Mouse (Mus musculus) kidney, embryonic 15.5 days (tissue): ENCODE measurements around the gene Shpk. TPM values are rescaled to one million over a fixed set of nuclear protein-coding genes. Genes with fewer than 3 reads are reported as not detected.

Source experiments
- ATAC-seq: fragments of 200-750 bp; cut with Nextera tagmentation; replicated peaks from 2 replicates; pipeline ENCODE4 v1.8.0; 2017; ENCODE audit warnings: moderate TSS enrichment; ENCODE audit not compliant: low FRiP score
- H3K27ac ChIP-seq: fragments of 300-500 bp; sonication (generic); 2 replicates; pipeline ENCODE4 v1.5.1; 2015; ENCODE audit warnings: mild to moderate bottlenecking, inconsistent platforms
- H3K27me3 ChIP-seq: fragments of 300-500 bp; sonication (generic); 2 replicates; pipeline ENCODE4 v1.6.1; 2015; ENCODE audit warnings: inconsistent platforms
- H3K36me3 ChIP-seq: fragments of 300-500 bp; sonication (generic); 2 replicates; pipeline ENCODE4 v1.6.1; 2015; ENCODE audit warnings: inconsistent platforms
- H3K4me1 ChIP-seq: fragments of 300-500 bp; sonication (generic); 2 replicates; pipeline ENCODE4 v1.6.1; 2015; ENCODE audit warnings: inconsistent platforms
- H3K4me2 ChIP-seq: fragments of 300-500 bp; sonication (generic); 2 replicates; pipeline ENCODE4 v1.6.1; 2015; ENCODE audit warnings: moderate library complexity, mild to moderate bottlenecking, inconsistent platforms
- H3K4me3 ChIP-seq: fragments of 300-500 bp; sonication (generic); replicated peaks from 2 replicates; pipeline ENCODE4 v1.5.1; 2015; ENCODE audit warnings: mild to moderate bottlenecking, inconsistent platforms
- H3K9ac ChIP-seq: fragments of 300-500 bp; sonication (generic); 2 replicates; pipeline ENCODE4 v1.6.1; 2015; ENCODE audit warnings: mild to moderate bottlenecking, inconsistent platforms
- H3K9me3 ChIP-seq: fragments of 300-500 bp; sonication (generic); replicated peaks from 2 replicates; pipeline ENCODE4 v1.6.1; 2016; ENCODE audit warnings: inconsistent platforms
- WGBS: fragments of 180-500 bp; shearing (Covaris S2); methylation state at CpG from one replicate; pipeline ENCODE4 v1.1.7; 2015; ENCODE audit warnings: mixed read lengths; 5-methylcytosine and 5-hydroxymethylcytosine counted together
- polyA plus RNA-seq: library from polyadenylated mRNA; unstranded; fragments of >200 nt; fragmentation: Nextera tagmentation; extraction: Ambion mirVana; gene quantifications from 2 replicates; pipeline ENCODE4 v1.2.1, GENCODE M21; 2015

The Shpk gene
- 1.5 and 1.7 TPM in 2 replicates for polyA plus RNA-seq

DNA sequence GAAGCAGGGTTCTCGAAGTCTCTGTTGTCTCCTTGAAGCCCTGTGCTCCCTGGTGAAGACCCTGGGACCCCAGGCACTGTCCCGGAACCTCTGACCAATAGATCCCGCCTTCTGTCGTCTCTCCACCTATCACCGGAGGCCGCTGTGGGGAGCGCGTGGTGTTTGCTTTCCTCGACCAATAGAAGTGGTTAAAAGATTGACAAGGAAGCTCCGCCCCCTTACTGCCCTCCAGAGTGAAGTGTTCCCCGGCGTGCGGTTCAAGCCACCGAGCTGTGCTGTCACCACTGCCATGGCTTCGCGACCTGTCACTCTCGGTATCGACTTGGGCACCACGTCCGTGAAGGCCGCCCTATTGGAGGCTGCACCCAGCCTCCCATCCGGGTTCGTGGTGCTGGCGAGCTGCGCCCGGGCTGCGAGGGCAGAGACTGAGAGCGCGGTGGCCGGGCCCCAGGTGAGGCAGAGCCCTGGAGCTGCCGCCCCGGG lies at the start of gene Shpk:
Gene Shpk (plus strand): TSS at position 231 of the 483 bp plus-strand sequence.
- H3K4me2 ChIP-seq: peak within 1 kb of the TSS; percentile 98
- H3K4me3 ChIP-seq: peak within 1 kb of the TSS; percentile 80
- peaks cover 10% of the 10 kb centered on the region; the same call in 1 of the 2 replicates for H3K36me3 ChIP-seq
- WGBS: 0% methylated on average over 32 of the region's 32 CpGs
- peak within 1 kb of the TSS; percentile 83 for H3K9ac ChIP-seq
- no peaks in the 10 kb centered on the region for H3K27me3 ChIP-seq
- peak within 1 kb of the TSS; percentile 63; the same call in 1 of the 2 replicates for H3K27ac ChIP-seq
- H3K4me1 ChIP-seq: peaks cover 19% of the 10 kb centered on the region
- no peaks in the 10 kb centered on the region for H3K9me3 ChIP-seq
- peak; percentile 97 for ATAC-seq

- H3K9me3 ChIP-seq: no peaks in the 10 kb centered on the region
- H3K4me2 ChIP-seq: no peak overlapping the region
- no peaks in the 10 kb centered on the region for H3K36me3 ChIP-seq
- no peak overlapping the region for H3K9ac ChIP-seq
- ATAC-seq: no peak
- 64% methylated on average over 6 of the region's 6 CpGs for WGBS
- H3K4me1 ChIP-seq: peaks cover 3% of the 10 kb centered on the region
- H3K4me3 ChIP-seq: no peak overlapping the region
- peaks cover 22% of the 10 kb centered on the region for H3K27me3 ChIP-seq
- no peak overlapping the region for H3K27ac ChIP-seq
Observed at GRCm38 (mm10) chr11:73155071-73155470, 44.2 kb upstream of the Shpk start.

DNA sequence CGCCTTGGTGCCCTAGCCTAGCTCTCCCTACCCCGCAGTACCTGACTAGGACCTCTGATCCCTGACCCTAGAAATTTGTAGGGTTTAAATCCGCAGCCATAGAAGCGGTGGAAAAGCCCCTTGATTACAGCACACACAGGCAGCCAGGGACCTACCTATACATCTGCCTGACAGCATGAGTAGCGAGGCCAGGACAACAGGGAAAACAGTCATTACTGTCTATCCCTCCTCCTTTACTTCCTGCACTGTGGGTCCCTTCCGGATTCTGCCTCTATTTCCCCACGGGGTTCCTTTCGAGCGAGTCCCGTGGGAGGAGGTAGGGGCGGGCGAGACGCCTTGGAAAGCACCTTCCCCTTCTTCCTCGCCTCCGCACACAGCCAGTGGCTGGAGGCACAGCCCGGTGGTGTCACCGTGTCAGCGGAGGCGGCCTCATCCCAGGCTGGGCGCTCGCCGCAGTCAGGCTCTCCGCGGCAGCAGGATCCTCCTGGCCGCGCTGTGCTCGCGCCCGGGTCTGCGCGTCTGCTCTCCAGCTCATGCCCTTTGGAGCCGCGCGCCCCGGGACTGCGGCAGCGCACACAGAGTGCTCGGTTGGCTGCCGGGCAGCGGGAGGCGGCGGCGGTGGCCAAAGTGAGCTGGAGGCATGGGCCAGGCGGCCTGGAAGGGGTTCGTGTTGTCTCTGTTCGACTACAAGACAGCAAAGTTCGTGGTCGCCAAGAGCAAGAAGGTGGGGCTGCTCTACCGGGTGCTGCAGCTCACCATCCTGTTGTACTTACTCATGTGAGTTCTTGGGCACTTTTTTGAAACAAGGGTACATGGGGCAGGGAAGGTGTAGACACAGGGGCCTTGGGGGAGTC lies 39.1 kb upstream of the Shpk start, which contains the start of gene P2rx5:
Gene P2rx5 (plus strand): TSS at position 465 of the 854 bp plus-strand sequence.
- ATAC-seq: peak; percentile 79
- Histone ChIP-seq H3K9me3 (no peaks in the 10 kb centered on the region), H3K27me3 (peaks cover 33% of the 10 kb centered on the region), H3K36me3 (no peaks in the 10 kb centered on the region), H3K4me1 (peaks cover 16% of the 10 kb centered on the region), H3K27ac (no peak within 1 kb of the TSS), H3K9ac (peak within 1 kb of the TSS; percentile 49), H3K4me3 (peak within 1 kb of the TSS; percentile 48), H3K4me2 (peak within 1 kb of the TSS; percentile 87)
- WGBS: 3% methylated on average over 49 of the region's 49 CpGs

DNA sequence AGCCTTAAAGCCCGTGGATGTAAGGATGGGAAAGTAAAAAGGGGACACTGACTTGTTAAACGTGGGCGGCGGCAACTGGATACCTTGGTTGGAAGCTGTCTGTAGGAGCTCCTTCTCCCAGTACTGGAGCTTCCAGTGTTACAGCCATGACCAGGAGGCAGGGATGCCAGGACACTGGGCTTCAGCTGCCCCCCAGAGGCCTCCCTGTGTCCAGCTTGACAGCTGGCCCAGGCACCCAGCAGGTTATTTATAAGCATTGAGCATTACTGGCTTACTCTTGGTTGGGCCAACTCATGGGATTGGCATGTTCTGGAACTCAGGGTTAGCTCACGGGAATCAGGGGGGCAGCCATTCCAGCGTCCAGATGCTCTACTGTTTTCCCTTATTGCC lies 38.5 kb upstream of the Shpk start:
- peak overlapping the region; percentile 48 for H3K4me3 ChIP-seq
- H3K9ac ChIP-seq: peak overlapping the region; percentile 49; the same call in 1 of the 2 replicates
- H3K36me3 ChIP-seq: no peaks in the 10 kb centered on the region
- H3K27me3 ChIP-seq: peaks cover 33% of the 10 kb centered on the region
- 21% methylated on average over 6 of the region's 6 CpGs for WGBS
- no peak overlapping the region for H3K27ac ChIP-seq
- no peaks in the 10 kb centered on the region for H3K9me3 ChIP-seq
- H3K4me1 ChIP-seq: peaks cover 16% of the 10 kb centered on the region
- peak overlapping the region; percentile 87 for H3K4me2 ChIP-seq
- ATAC-seq: peak; percentile 78

- Histone ChIP-seq H3K4me1 (peaks cover 18% of the 10 kb centered on the region), H3K9ac (no peak overlapping the region), H3K27ac (no peak overlapping the region), H3K27me3 (peaks cover 32% of the 10 kb centered on the region), H3K9me3 (no peaks in the 10 kb centered on the region), H3K4me2 (no peak overlapping the region), H3K36me3 (no peaks in the 10 kb centered on the region), H3K4me3 (no peak overlapping the region)
- ATAC-seq: no peak
- 90% methylated on average over 4 of the region's 4 CpGs for WGBS
Observed at GRCm38 (mm10) chr11:73161616-73162015, 37.6 kb upstream of the Shpk start.

DNA sequence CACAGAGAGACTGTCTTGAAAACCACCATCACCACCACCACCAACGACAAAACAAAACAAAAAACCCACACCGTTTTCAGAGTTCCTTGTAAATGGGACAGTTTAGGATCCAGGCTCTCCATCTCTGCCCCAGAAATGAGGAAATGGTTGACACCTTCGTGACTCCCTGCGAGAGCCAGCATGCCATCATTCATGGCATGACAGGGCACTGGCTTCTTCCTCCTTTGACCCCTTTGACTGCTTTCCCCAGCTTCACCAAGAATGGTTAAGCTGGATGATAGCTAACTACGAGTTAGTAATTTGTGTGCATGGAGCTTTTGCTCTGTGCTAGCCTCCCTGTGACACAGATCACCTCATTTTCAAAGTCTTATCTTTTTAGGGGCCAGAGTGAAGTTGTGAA lies 37.0 kb upstream of the Shpk start:
- Histone ChIP-seq H3K4me2 (no peak overlapping the region), H3K4me3 (no peak overlapping the region), H3K27ac (no peak overlapping the region), H3K9ac (no peak overlapping the region), H3K9me3 (no peaks in the 10 kb centered on the region), H3K27me3 (peaks cover 28% of the 10 kb centered on the region), H3K36me3 (no peaks in the 10 kb centered on the region), H3K4me1 (peaks cover 18% of the 10 kb centered on the region)
- ATAC-seq: no peak
- 46% methylated on average over 5 of the region's 5 CpGs for WGBS

GRCm38 (mm10) chr11:73168071-73168470 lies 31.2 kb upstream of the Shpk start:
- H3K4me3 ChIP-seq: no peak overlapping the region
- peaks cover 26% of the 10 kb centered on the region for H3K36me3 ChIP-seq
- 71% methylated on average over 8 of the region's 8 CpGs for WGBS

GRCm38 (mm10) chr11:73168576-73168975 lies 30.7 kb upstream of the Shpk start:
- no peak for ATAC-seq
- no peak overlapping the region for H3K4me3 ChIP-seq
- no peak overlapping the region for H3K4me2 ChIP-seq
- no peaks in the 10 kb centered on the region for H3K9me3 ChIP-seq
- WGBS: 74% methylated on average over 6 of the region's 6 CpGs
- H3K27me3 ChIP-seq: no peaks in the 10 kb centered on the region
- H3K27ac ChIP-seq: no peak overlapping the region
- peaks cover 21% of the 10 kb centered on the region for H3K4me1 ChIP-seq
- H3K9ac ChIP-seq: no peak overlapping the region
- peaks cover 31% of the 10 kb centered on the region for H3K36me3 ChIP-seq

More at GRCm38 (mm10) chr11:73168071-73168470, 31.2 kb upstream of the Shpk start:
- H3K9me3 ChIP-seq: no peaks in the 10 kb centered on the region
- H3K4me1 ChIP-seq: peaks cover 21% of the 10 kb centered on the region
- no peak overlapping the region for H3K4me2 ChIP-seq
- H3K9ac ChIP-seq: no peak overlapping the region
- no peaks in the 10 kb centered on the region for H3K27me3 ChIP-seq
- ATAC-seq: no peak
- no peak overlapping the region for H3K27ac ChIP-seq

DNA sequence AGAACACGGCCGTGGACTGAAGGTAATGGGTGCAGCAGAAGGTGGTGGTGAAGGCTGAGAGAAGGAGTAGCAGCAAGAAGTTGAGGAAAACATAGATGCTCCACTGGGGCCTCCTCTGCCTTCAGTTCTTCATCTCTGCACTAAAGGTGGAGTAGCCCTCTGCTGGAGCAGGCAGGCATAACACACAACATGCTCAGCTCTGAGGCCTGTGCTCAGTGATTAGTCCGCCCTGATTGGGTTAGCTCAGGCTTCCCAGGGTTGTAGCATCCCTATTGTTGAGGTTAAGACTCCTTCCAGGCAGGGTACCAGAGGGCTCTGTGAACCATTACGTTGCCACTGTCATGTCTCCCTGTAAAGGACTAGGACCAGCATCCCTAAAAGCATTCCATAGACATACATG lies 30.0 kb upstream of the Shpk start:
- H3K4me1 ChIP-seq: peaks cover 21% of the 10 kb centered on the region
- H3K4me2 ChIP-seq: no peak overlapping the region
- no peak overlapping the region for H3K9ac ChIP-seq
- no peak overlapping the region for H3K27ac ChIP-seq
- 52% methylated on average over 4 of the region's 4 CpGs for WGBS
- no peak for ATAC-seq
- no peaks in the 10 kb centered on the region for H3K9me3 ChIP-seq
- H3K27me3 ChIP-seq: no peaks in the 10 kb centered on the region
- no peak overlapping the region for H3K4me3 ChIP-seq
- H3K36me3 ChIP-seq: peaks cover 37% of the 10 kb centered on the region

GRCm38 (mm10) chr11:73172186-73172585 lies 27.1 kb upstream of the Shpk start:
- Histone ChIP-seq H3K27ac (0 out of 2 replicates have a peak overlapping the region, but pooled peaks have one; percentile 22), H3K4me3 (no peak overlapping the region), H3K4me2 (no peak overlapping the region), H3K27me3 (no peaks in the 10 kb centered on the region), H3K4me1 (peaks cover 34% of the 10 kb centered on the region), H3K36me3 (peaks cover 44% of the 10 kb centered on the region), H3K9ac (no peak overlapping the region), H3K9me3 (no peaks in the 10 kb centered on the region)
- 54% methylated on average over 5 of the region's 5 CpGs for WGBS
- ATAC-seq: no peak

GRCm38 (mm10) chr11:73175612-73176011 lies 23.6 kb upstream of the Shpk start:
- H3K27ac ChIP-seq: peak overlapping the region; percentile 97
- H3K4me1 ChIP-seq: peaks cover 44% of the 10 kb centered on the region
- H3K36me3 ChIP-seq: peaks cover 46% of the 10 kb centered on the region
- no peaks in the 10 kb centered on the region for H3K9me3 ChIP-seq
- H3K9ac ChIP-seq: peak overlapping the region; percentile 78
- 34% methylated on average over 8 of the region's 8 CpGs for WGBS
- no peak for ATAC-seq
- peak overlapping the region; percentile 83 for H3K4me3 ChIP-seq
- no peaks in the 10 kb centered on the region for H3K27me3 ChIP-seq
- peak overlapping the region; percentile 72 for H3K4me2 ChIP-seq

GRCm38 (mm10) chr11:73176186-73176585 lies 23.1 kb upstream of the Shpk start:
- H3K27me3 ChIP-seq: no peaks in the 10 kb centered on the region

More at GRCm38 (mm10) chr11:73176186-73176585, 23.1 kb upstream of the Shpk start:
- H3K4me1 ChIP-seq: peaks cover 44% of the 10 kb centered on the region
- ATAC-seq: no peak
- H3K9me3 ChIP-seq: no peaks in the 10 kb centered on the region
- peaks cover 44% of the 10 kb centered on the region for H3K36me3 ChIP-seq
- peak overlapping the region; percentile 83 for H3K4me3 ChIP-seq
- H3K9ac ChIP-seq: peak overlapping the region; percentile 78
- WGBS: under 1% methylated on average over 15 of the region's 15 CpGs
- H3K27ac ChIP-seq: peak overlapping the region; percentile 97
- H3K4me2 ChIP-seq: peak overlapping the region; percentile 72
